Mouse (Mus musculus): Measurements from ENCODE around the gene Dnaic2. TPM values are rescaled to one million over a fixed set of nuclear protein-coding genes. Genes with fewer than 3 reads are reported as not detected.

Dnaic2 gene
- 4.0 and 6.3 TPM in 2 replicates for polyA plus RNA-seq (2016; fragmentation: Nextera tagmentation; extraction: Ambion mirVana)

DNA sequence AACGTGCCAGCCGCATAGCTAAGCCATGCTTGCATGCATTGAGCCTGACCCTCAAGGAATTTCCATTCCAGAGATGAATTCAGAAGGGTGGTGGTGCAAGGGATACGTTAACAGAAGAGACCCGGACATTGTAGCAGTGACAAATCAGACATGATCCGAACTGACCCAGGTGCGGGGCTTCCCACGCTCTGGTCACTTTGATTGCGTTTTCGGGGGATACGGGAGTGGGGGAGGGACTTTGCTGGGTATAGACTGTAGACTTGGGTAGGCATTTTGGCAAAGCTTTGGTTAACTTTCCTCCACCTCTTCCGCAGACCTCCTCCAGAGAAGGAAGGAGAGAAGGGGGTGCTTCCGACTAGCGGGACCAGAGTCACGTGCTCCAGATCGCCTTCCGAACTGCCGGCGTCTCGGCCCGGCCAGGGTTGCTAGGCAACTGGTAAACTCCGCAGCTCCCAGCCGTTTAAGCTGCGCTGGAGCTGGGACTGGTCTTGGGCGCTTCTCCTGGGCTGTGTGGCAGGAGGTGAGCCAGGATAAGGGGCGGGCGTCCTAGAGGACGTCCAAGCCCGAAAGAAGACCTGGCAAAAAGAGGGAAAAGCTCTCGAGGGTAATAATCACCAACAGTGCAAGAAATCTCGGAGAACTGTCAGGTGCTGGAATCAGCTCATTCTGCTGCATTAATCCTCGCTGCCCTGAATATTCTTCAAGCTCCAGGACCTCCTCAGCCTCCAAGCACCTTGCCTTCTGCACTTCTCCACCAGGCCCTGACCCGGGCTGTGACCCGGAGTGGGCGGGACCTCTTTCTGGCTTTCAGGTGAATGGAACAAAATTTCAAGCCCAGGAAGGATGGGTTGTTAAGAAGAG is at the start of gene Dnaic2:
TSS of gene Dnaic2 (plus strand) at position 444 of the 861 bp plus-strand sequence.
- Histone ChIP-seq H3K9me3 (no peaks in the 10 kb centered on the region), H3K27me3 (ENCODE audit: insufficient read depth, poor library complexity, severe bottlenecking) (peaks cover 16% of the 10 kb centered on the region), H3K4me1 (replicated peaks) (peaks cover 57% of the 10 kb centered on the region), H3K36me3 (no peaks in the 10 kb centered on the region), H3K4me3 (peak within 1 kb of the TSS; percentile 49), H3K27ac (peak within 1 kb of the TSS; percentile 60)
- WGBS: 12% methylated on average over 34 of the region's 34 CpGs
- peak; percentile 82 for DNase-seq (ENCODE audit: low spot score)

DNA sequence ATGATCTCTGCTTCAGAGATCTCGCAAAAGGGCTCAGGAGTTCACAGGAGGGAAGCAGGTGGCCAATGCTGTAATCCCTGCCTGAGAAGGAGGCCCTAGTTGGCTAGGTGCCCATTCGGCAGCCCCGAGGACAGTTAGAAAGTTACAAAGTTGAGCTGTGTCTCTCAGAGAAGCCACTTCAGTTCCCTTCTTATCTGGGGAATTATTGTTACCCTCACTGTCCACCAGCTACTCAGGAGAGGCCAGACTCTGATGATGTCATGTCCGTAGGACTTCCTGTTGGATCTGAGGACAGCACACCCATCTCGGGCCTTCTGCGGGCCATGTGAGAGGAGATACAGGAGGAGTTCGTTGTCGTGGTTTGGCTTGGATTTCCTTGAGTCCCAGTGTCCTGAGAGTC is 47.6 kb upstream of the Dnaic2 start:
- H3K27ac ChIP-seq: no peak overlapping the region
- H3K4me3 ChIP-seq: no peak overlapping the region
- H3K36me3 ChIP-seq: no peaks in the 10 kb centered on the region
- H3K9me3 ChIP-seq: no peaks in the 10 kb centered on the region
- peaks cover 21% of the 10 kb centered on the region for H3K27me3 ChIP-seq (ENCODE audit: insufficient read depth, poor library complexity, severe bottlenecking)
- WGBS: 88% methylated on average over 8 of the region's 8 CpGs
- H3K4me1 ChIP-seq (replicated peaks): peaks cover 60% of the 10 kb centered on the region
- no peak for DNase-seq (ENCODE audit: low spot score)

DNA sequence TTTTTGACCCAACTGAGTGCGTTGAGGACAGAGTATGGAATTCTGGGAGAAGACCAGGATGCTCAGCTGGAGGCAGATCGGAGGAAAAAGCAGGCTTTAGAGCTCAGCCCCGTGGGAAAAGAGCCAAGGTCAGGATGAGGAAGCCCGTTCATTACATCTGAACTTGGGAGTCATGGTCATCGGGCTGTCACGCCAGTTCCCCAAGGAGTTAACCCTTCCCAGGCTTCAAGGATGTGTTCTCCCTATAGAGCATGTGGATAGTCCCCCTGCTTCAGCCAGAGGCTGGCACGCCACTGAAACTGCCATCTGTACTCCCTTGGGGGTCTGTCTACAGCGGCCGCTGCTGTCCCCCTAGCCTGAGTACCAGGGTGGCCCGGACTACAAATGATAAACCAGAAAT is 46.9 kb upstream of the Dnaic2 start:
- Histone ChIP-seq H3K4me3 (no peak overlapping the region), H3K27me3 (ENCODE audit: insufficient read depth, poor library complexity, severe bottlenecking) (peaks cover 21% of the 10 kb centered on the region), H3K27ac (peak overlapping the region; percentile 50; the same call in 1 of the 2 replicates), H3K4me1 (replicated peaks) (peaks cover 64% of the 10 kb centered on the region), H3K9me3 (no peaks in the 10 kb centered on the region), H3K36me3 (no peaks in the 10 kb centered on the region)
- no peak for DNase-seq (ENCODE audit: low spot score)
- WGBS: 71% methylated on average over 10 of the region's 10 CpGs

DNA sequence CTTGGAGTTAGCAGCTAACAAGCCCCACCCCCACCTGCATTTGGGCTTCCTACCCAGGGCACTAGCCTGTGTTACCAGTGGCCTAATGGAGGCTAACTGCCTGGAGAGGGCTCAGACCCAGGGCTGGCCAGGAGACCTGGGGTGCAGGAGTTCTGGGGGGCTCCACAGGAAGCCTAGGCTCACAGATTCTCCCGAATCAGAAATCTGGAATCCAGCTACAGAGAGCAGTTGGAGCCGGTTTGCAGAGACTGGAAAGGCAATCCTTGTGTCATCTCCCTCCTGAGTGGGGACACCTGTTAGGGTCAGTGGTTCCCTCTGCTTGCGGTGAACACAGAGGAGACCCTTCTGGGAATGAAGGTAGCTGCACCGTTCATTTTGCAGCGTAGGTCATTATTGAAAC is 46.2 kb upstream of the Dnaic2 start:
- no peak overlapping the region for H3K4me3 ChIP-seq
- H3K27me3 ChIP-seq (ENCODE audit: insufficient read depth, poor library complexity, severe bottlenecking): peaks cover 18% of the 10 kb centered on the region
- no peaks in the 10 kb centered on the region for H3K36me3 ChIP-seq
- DNase-seq (ENCODE audit: low spot score): no peak
- WGBS: 57% methylated on average over 5 of the region's 5 CpGs
- peaks cover 63% of the 10 kb centered on the region for H3K4me1 ChIP-seq (replicated peaks)
- peak overlapping the region; percentile 26; the same call in 1 of the 2 replicates for H3K27ac ChIP-seq
- no peaks in the 10 kb centered on the region for H3K9me3 ChIP-seq

DNA sequence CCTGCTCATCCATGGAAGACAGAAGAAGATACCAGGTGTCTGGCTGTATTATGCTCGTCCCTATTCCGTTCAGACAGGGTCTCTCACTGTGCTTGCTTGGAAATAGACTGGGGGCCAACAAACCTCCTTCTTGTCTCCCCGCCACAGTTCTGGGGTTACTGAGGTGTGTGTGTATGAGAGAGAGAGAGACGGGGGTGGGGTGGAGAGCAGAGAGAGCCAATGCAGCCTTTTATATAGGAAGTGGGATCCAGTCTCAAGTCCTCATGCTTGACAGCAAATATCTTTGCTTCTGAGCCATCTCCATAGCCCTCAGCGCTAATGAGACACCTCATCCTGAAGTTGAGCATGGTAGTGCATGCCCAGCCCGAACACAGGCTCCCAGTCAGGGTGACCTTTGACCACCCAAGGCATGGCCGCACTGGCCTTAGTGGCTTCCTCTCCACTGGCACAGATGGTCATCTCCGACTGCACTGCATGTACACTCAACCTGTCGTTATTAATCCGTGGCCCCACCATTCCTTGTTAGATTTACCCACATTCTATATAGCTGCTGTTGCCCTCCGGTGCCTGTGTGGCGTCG is 44.8 kb upstream of the Dnaic2 start:
- H3K4me1 ChIP-seq (replicated peaks): peaks cover 58% of the 10 kb centered on the region
- no peak overlapping the region for H3K27ac ChIP-seq
- no peak for DNase-seq (ENCODE audit: low spot score)
- no peak overlapping the region for H3K4me3 ChIP-seq
- WGBS: 91% methylated on average over 13 of the region's 13 CpGs
- H3K9me3 ChIP-seq: no peaks in the 10 kb centered on the region
- H3K36me3 ChIP-seq: 0 out of 2 replicates have a peak, but pooled peaks cover 6% of the 10 kb centered on the region
- peaks cover 4% of the 10 kb centered on the region; the same call in 1 of the 2 replicates for H3K27me3 ChIP-seq (ENCODE audit: insufficient read depth, poor library complexity, severe bottlenecking)

DNA sequence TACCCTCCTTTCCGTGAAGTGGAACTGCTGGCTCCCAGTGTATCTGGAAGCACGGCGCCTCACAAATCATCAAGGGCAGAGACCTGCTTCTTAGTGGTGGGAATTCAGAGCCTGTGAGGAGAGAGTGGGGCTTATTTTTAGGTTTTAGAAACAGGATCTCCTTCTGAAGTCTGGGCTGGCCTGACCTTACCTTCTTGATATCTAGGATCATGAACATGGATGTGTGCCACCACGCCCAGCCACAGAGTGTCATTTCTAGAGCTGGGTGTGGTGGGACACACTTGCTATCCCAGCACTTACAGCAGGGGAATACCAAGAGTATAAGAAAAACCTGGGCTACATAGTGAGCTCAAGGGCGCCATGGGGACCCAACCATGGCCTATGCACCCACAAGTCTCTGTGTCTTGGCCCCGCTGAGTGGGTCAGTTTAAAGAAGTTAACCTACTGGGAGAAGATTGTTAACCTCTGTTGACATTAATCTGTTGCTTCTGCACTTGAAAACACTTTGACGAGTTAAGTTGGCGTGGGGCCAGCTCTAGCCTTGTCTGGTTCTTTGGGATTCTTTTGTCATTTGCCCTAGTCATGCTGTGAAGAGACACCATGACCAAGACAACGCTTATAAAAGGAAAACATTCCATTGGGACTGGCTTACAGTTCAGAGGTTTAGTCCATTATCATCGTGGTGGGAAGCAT is 44.0 kb upstream of the Dnaic2 start:
- DNase-seq (ENCODE audit: low spot score): no peak
- H3K4me1 ChIP-seq (replicated peaks): peaks cover 63% of the 10 kb centered on the region
- 89% methylated on average over 10 of the region's 10 CpGs for WGBS
- 0 out of 2 replicates have a peak, but pooled peaks cover 6% of the 10 kb centered on the region for H3K36me3 ChIP-seq
- H3K4me3 ChIP-seq: no peak overlapping the region
- H3K9me3 ChIP-seq: no peaks in the 10 kb centered on the region
- no peaks in the 10 kb centered on the region for H3K27me3 ChIP-seq (ENCODE audit: insufficient read depth, poor library complexity, severe bottlenecking)
- no peak overlapping the region for H3K27ac ChIP-seq

DNA sequence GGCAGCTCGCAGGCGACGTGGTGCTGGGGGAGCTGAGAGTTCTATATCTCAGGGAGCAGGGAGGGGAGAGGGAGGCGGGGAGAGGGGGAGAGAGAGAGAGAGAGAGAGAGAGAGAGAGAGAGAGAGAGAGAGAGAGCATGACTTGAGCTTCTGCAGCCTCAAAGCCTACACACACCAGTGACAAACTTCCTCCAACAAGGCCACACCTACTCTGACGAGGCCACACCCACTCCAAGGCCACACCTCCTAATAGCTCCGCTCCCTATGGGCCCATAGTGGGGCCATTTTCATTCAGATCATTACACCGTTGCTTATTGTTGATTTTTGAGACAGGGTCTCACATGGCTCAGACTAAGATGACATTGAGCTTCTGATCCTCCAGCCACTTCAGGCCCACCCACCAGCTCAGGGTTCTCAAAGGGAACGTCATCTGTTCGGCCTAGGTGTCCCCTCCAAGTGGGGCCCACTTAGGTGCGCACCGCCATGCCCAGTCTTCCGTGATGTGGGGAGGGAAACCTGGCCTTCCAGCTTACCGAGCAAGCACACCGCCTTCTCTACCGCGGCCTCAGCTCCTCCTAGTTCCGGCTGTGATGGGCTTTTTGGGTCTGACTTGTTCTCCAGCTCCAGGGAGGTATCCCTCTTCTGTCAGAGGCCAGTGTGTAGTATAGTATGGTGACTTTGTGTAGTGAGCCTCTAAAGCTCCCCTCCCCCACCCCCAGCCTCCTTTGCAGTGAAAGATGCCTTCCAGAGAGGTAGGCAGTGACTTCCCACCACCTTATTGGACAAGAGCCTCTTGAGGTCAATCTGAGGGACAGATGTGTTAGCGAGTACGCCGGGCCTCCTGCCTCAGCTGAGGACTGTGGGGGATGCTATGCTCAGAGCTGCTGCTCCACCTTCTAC is 43.2 kb upstream of the Dnaic2 start:
- 0 out of 2 replicates have a peak, but pooled peaks cover 6% of the 10 kb centered on the region for H3K36me3 ChIP-seq
- H3K27me3 ChIP-seq (ENCODE audit: insufficient read depth, poor library complexity, severe bottlenecking): no peaks in the 10 kb centered on the region
- H3K4me3 ChIP-seq: no peak overlapping the region
- 76% methylated on average over 20 of the region's 20 CpGs for WGBS
- H3K27ac ChIP-seq: peak overlapping the region; percentile 76
- H3K4me1 ChIP-seq (replicated peaks): peaks cover 63% of the 10 kb centered on the region
- peak; percentile 15 for DNase-seq (ENCODE audit: low spot score)
- no peaks in the 10 kb centered on the region for H3K9me3 ChIP-seq

DNA sequence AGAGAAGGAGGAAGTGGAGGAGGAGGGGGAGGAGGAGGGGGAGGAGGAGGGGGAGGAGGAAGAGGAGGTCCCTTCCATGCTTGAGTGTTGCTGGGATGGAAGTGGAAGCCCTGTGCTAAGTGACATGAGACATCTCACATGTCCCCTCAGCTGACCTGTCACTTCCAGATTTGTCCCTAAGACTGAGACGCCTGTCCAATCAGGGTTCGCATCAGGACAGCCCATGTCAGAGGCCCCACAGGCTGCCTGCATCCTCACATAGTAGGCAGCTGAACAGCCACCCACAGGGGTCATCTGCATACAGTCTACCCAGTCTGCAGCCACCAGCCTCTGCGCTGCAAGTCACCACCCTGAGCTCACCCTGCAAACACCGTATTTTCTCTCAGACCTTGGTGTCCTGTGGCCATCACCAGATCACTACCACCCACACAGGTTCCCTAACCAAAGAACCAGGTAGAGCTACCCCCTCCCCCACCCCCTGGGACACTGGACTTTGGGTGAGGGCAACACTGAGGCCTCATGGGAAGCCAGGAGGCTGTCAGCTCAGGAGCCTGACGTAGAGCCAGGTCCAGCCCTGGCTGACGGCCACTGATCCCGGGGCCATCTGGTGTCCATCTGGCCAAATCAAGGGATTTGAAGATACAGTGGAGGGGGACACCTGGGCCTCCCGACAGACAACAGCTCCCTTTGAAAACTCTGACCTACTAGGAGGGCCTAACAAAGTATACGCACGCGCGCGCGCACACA is 42.4 kb upstream of the Dnaic2 start:
- Histone ChIP-seq H3K27ac (peak overlapping the region; percentile 76), H3K4me1 (replicated peaks) (peaks cover 55% of the 10 kb centered on the region), H3K27me3 (ENCODE audit: insufficient read depth, poor library complexity, severe bottlenecking) (no peaks in the 10 kb centered on the region), H3K4me3 (no peak overlapping the region), H3K36me3 (peaks cover 10% of the 10 kb centered on the region; the same call in 1 of the 2 replicates), H3K9me3 (no peaks in the 10 kb centered on the region)
- 63% methylated on average over 14 of the region's 14 CpGs for WGBS
- DNase-seq (ENCODE audit: low spot score): peak; percentile 37

DNA sequence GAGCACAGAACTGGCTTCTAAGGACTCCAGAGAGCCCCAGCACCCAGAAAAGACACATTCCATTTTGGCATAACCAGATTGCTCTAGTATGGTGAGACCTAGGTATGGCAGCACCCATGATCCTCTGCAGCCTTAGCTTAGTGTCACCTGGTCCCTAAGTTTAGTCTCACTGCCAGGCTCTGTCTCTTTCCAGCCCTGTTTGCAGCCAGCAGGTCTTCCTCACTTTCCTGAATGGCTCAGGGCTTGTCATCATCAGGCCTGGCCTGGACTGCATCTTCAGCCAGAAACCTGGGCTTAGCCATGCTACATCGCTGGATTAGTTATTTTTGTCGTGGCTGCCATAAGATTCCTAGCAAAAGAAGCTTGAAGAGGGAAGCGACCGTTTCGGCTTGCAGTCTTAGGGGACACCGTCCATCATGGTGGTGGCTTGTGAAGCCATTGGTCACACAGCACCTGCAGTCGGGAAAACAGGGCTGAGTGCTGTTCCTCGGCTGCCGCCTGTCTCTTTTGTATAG is 41.6 kb upstream of the Dnaic2 start:
- WGBS: 81% methylated on average over 9 of the region's 9 CpGs

DNA sequence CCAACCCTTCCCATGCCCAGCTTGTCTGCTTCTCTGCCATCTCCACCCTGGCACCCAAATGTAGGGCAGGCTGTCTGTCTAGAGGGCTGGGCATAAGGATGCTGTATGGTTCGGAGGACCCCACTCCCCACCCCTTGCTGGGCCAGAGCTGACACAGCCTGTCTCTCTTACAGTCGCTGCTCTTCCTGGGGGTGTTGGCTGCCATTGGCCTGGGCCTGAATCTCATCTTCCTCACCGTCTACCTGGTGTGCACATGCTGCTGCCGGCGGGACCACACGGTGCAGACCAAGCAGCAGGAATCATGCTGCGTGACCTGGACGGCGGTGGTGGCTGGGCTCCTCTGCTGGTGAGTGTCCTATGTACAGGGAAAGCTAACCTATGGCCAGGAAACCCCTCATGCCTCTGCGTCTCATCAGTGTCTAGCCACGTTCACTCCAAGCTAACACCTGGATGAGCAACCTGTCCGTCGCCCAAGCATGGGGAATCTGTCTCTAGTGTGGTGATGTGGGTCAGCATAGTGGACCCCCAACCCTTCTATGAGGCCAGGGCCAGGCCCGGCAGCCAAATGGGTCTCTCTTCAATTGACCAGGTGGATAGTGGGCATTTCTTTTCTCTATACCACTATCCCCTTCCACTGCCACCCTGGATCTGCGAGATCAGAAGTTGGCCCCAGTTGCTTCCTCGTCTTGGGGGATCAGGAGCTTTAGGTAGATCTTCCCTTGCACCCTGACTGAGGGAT is 40.8 kb upstream of the Dnaic2 start:
- Histone ChIP-seq H3K36me3 (peaks cover 17% of the 10 kb centered on the region; the same call in 1 of the 2 replicates), H3K9me3 (no peaks in the 10 kb centered on the region), H3K4me3 (no peak overlapping the region), H3K27ac (peak overlapping the region; percentile 62), H3K27me3 (ENCODE audit: insufficient read depth, poor library complexity, severe bottlenecking) (no peaks in the 10 kb centered on the region), H3K4me1 (replicated peaks) (peaks cover 46% of the 10 kb centered on the region)
- DNase-seq (ENCODE audit: low spot score): no peak
- 89% methylated on average over 16 of the region's 16 CpGs for WGBS

More for the DNA sequence above, 41.6 kb upstream of the Dnaic2 start:
- Histone ChIP-seq H3K4me1 (replicated peaks) (peaks cover 49% of the 10 kb centered on the region), H3K27me3 (ENCODE audit: insufficient read depth, poor library complexity, severe bottlenecking) (no peaks in the 10 kb centered on the region), H3K9me3 (no peaks in the 10 kb centered on the region), H3K4me3 (no peak overlapping the region), H3K36me3 (peaks cover 17% of the 10 kb centered on the region; the same call in 1 of the 2 replicates), H3K27ac (peak overlapping the region; percentile 76)
- DNase-seq (ENCODE audit: low spot score): no peak

Data from hindbrain, embryonic 10.5 days (tissue).